Mouse (Mus musculus) forebrain, embryonic 12.5 days (tissue): Measurements from ENCODE around the gene Capn9. TPM values are rescaled to one million over a fixed set of nuclear protein-coding genes. Genes with fewer than 3 reads are reported as not detected.

Experiments used
- ATAC-seq: fragments of 200-750 bp; cut with Nextera tagmentation; 2 replicates; pipeline ENCODE4 v1.8.0; 2017; ENCODE audit warnings: moderate TSS enrichment; ENCODE audit not compliant: low FRiP score
- H3K27ac ChIP-seq: fragments of 300-500 bp; sonication (generic); 2 replicates; pipeline ENCODE4 v1.5.1; 2016; ENCODE audit warnings: mild to moderate bottlenecking
- H3K27me3 ChIP-seq: fragments of 300-500 bp; sonication (generic); 2 replicates; pipeline ENCODE4 v1.6.1; 2016; ENCODE audit warnings: mild to moderate bottlenecking
- H3K36me3 ChIP-seq: fragments of 300-500 bp; sonication (generic); replicated peaks from 2 replicates; pipeline ENCODE4 v1.6.1; 2016; ENCODE audit warnings: mild to moderate bottlenecking
- H3K4me1 ChIP-seq: fragments of 300-500 bp; sonication (generic); 2 replicates; pipeline ENCODE4 v1.6.1; 2016
- H3K4me2 ChIP-seq: fragments of 300-500 bp; sonication (generic); 2 replicates; pipeline ENCODE4 v1.6.1; 2016; ENCODE audit warnings: mild to moderate bottlenecking, moderate library complexity
- H3K4me3 ChIP-seq: fragments of 300-500 bp; sonication (generic); replicated peaks from 2 replicates; pipeline ENCODE4 v1.5.1; 2016; ENCODE audit warnings: mild to moderate bottlenecking
- H3K9ac ChIP-seq: fragments of 300-500 bp; sonication (generic); 2 replicates; pipeline ENCODE4 v1.6.1; 2016; ENCODE audit warnings: mild to moderate bottlenecking
- H3K9me3 ChIP-seq: fragments of 300-500 bp; sonication (generic); 2 replicates; pipeline ENCODE4 v1.6.1; 2016
- WGBS: fragments of 180-500 bp; shearing (Covaris S2); methylation state at CpG from one replicate; pipeline ENCODE4 v1.1.7; 2016; 5-methylcytosine and 5-hydroxymethylcytosine counted together
- polyA plus RNA-seq: library from polyadenylated mRNA; unstranded; fragments of >200 nt; fragmentation: Nextera tagmentation; extraction: Ambion mirVana; gene quantifications from 2 replicates; pipeline ENCODE4 v1.2.1, GENCODE M21; 2016

Capn9 gene
- polyA plus RNA-seq, 1 experiment from 2014 or later: 0.08 TPM

GRCm38 (mm10) chr8:124548187-124548586 lies 27.7 kb upstream of the Capn9 start:
- H3K9ac ChIP-seq: no peak overlapping the region
- no peaks in the 10 kb centered on the region for H3K9me3 ChIP-seq
- ATAC-seq: no peak
- peaks cover 95% of the 10 kb centered on the region for H3K36me3 ChIP-seq
- H3K27ac ChIP-seq: no peak overlapping the region
- H3K4me1 ChIP-seq: no peaks in the 10 kb centered on the region
- no peaks in the 10 kb centered on the region for H3K27me3 ChIP-seq
- 64% methylated on average over 1 of the region's 1 CpGs for WGBS
- H3K4me2 ChIP-seq: no peak overlapping the region
- H3K4me3 ChIP-seq: no peak overlapping the region

GRCm38 (mm10) chr8:124551011-124551661 lies 24.8 kb upstream of the Capn9 start:
- H3K27ac ChIP-seq: no peak overlapping the region
- no peaks in the 10 kb centered on the region for H3K4me1 ChIP-seq
- no peaks in the 10 kb centered on the region for H3K27me3 ChIP-seq
- no peaks in the 10 kb centered on the region for H3K9me3 ChIP-seq
- peaks cover 66% of the 10 kb centered on the region for H3K36me3 ChIP-seq
- no peak overlapping the region for H3K9ac ChIP-seq
- H3K4me2 ChIP-seq: no peak overlapping the region
- H3K4me3 ChIP-seq: no peak overlapping the region
- ATAC-seq: no peak
- 92% methylated on average over 15 of the region's 15 CpGs for WGBS

GRCm38 (mm10) chr8:124555113-124555750 lies 20.7 kb upstream of the Capn9 start:
- ATAC-seq: no peak
- H3K4me3 ChIP-seq: no peak overlapping the region
- 88% methylated on average over 6 of the region's 7 CpGs for WGBS
- no peak overlapping the region for H3K4me2 ChIP-seq
- H3K36me3 ChIP-seq: peaks cover 28% of the 10 kb centered on the region
- peaks cover 10% of the 10 kb centered on the region for H3K4me1 ChIP-seq
- H3K27ac ChIP-seq: no peak overlapping the region
- no peaks in the 10 kb centered on the region for H3K9me3 ChIP-seq
- no peaks in the 10 kb centered on the region for H3K27me3 ChIP-seq
- H3K9ac ChIP-seq: no peak overlapping the region

DNA sequence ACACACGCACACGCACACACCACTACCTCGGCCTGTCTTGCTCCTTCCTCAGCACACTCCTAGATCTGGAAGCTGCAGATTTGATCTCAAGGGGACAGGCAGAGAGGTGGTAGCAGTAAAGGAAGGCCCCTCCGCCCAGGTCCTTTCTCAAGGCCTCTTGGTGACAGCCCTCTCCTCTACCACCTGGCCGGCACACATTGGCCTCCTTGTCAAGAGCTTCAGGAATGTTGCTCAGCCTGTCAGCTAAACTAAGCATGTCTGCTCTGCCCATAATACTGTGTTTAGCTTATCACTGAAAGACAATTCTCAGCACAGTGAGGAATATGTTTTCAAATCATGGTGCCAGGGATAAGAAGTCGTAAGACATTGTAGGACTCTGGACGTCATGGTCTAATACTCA lies 19.7 kb upstream of the Capn9 start:
- peaks cover 18% of the 10 kb centered on the region for H3K36me3 ChIP-seq
- H3K4me3 ChIP-seq: no peak overlapping the region
- H3K9ac ChIP-seq: no peak overlapping the region
- H3K4me1 ChIP-seq: peaks cover 10% of the 10 kb centered on the region
- no peaks in the 10 kb centered on the region for H3K27me3 ChIP-seq
- H3K27ac ChIP-seq: no peak overlapping the region
- no peak overlapping the region for H3K4me2 ChIP-seq
- ATAC-seq: no peak
- no peaks in the 10 kb centered on the region for H3K9me3 ChIP-seq
- 86% methylated on average over 7 of the region's 7 CpGs for WGBS

- Histone ChIP-seq H3K27ac (no peak overlapping the region), H3K4me2 (no peak overlapping the region), H3K27me3 (no peaks in the 10 kb centered on the region), H3K4me1 (peaks cover 10% of the 10 kb centered on the region), H3K9me3 (no peaks in the 10 kb centered on the region), H3K9ac (no peak overlapping the region), H3K4me3 (no peak overlapping the region), H3K36me3 (peaks cover 13% of the 10 kb centered on the region)
- 71% methylated on average over 13 of the region's 13 CpGs for WGBS
- ATAC-seq: no peak
These were observed 19.3 kb upstream of the Capn9 start for GRCm38 (mm10) chr8:124556658-124557057.

DNA sequence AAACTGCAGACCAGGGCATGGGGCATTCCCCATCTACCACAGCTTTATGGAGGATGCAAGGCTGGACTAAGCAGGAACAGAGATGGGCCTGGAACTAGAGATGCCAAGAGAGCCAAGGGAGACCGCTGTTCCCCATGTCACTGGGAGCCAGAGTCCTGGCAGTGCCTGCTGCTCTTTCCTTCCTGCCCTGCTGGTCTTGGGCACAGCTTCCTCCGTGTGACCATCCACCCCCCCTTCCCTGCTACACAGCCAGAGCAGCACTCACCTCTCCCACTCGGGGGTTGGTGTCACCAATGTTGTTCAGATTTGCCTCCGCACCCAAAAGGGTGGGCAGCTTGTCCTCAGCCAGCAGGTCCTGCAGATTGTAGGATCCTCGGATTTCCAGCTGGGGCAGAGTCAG lies 18.4 kb upstream of the Capn9 start:
- Histone ChIP-seq H3K4me3 (no peak overlapping the region), H3K27ac (no peak overlapping the region), H3K4me1 (peaks cover 10% of the 10 kb centered on the region), H3K9ac (no peak overlapping the region), H3K27me3 (no peaks in the 10 kb centered on the region), H3K9me3 (no peaks in the 10 kb centered on the region), H3K36me3 (peaks cover 5% of the 10 kb centered on the region), H3K4me2 (no peak overlapping the region)
- ATAC-seq: no peak
- 67% methylated on average over 5 of the region's 5 CpGs for WGBS

DNA sequence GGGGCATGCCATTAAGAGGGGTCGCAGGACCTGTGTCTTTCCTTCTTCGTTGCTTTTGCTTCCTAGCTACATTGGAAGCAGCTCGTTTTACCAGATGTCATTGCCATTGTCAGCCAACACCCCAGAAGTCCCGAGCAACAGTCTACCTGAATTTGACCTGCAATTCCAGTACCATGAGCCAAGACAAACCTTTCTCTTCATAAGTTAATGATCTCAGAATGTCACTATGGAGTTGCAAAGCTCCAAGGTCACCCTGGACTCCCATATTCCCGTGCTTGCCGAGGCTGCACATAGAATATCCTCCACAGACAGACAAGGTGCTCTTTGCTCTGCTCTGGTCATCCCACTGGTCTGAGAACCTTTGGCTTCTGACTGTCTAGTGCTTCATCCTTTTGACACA lies 8.8 kb upstream of the Capn9 start:
- ATAC-seq: no peak
- Histone ChIP-seq H3K9ac (no peak overlapping the region), H3K4me1 (no peaks in the 10 kb centered on the region), H3K36me3 (no peaks in the 10 kb centered on the region), H3K9me3 (no peaks in the 10 kb centered on the region), H3K27me3 (no peaks in the 10 kb centered on the region; the same call in 1 of the 2 replicates), H3K4me2 (no peak overlapping the region), H3K4me3 (no peak overlapping the region), H3K27ac (no peak overlapping the region)
- 88% methylated on average over 6 of the region's 6 CpGs for WGBS

GRCm38 (mm10) chr8:124567584-124567983 lies 8.3 kb upstream of the Capn9 start:
- H3K36me3 ChIP-seq: no peaks in the 10 kb centered on the region
- no peak overlapping the region for H3K4me3 ChIP-seq
- no peaks in the 10 kb centered on the region for H3K9me3 ChIP-seq
- no peak overlapping the region for H3K4me2 ChIP-seq
- H3K9ac ChIP-seq: no peak overlapping the region
- 90% methylated on average over 3 of the region's 3 CpGs for WGBS
- H3K4me1 ChIP-seq: no peaks in the 10 kb centered on the region
- ATAC-seq: no peak
- H3K27me3 ChIP-seq: no peaks in the 10 kb centered on the region; the same call in 1 of the 2 replicates
- no peak overlapping the region for H3K27ac ChIP-seq

DNA sequence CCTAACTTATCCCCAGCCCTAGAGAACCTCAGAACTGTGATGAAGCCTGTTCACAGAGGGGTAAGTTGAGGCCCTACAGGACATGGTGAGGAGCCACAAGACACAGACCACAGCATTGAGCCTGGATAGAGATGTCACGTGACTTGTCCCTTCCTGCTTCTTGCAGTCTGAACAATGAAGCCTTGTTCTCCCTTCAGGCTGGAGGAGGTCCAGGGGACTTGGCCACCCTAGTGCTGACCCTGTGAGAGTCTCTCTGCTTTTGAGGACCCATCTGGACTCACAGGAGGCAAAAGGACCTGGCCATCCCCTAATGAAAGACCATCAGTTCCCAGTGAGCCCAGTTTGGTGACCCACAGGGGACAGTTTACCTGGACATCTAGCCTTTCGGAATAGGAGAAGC lies 6.8 kb upstream of the Capn9 start:
- Histone ChIP-seq H3K9me3 (no peaks in the 10 kb centered on the region), H3K36me3 (no peaks in the 10 kb centered on the region), H3K4me3 (no peak overlapping the region), H3K9ac (no peak overlapping the region), H3K27me3 (no peaks in the 10 kb centered on the region), H3K27ac (no peak overlapping the region), H3K4me2 (no peak overlapping the region), H3K4me1 (0 out of 2 replicates have a peak, but pooled peaks cover 2% of the 10 kb centered on the region)
- ATAC-seq: no peak
- WGBS: 77% methylated on average over 2 of the region's 2 CpGs

- no peak for ATAC-seq
- 0 out of 2 replicates have a peak, but pooled peaks cover 2% of the 10 kb centered on the region for H3K4me1 ChIP-seq
- H3K9me3 ChIP-seq: no peaks in the 10 kb centered on the region
- H3K27ac ChIP-seq: no peak within 1 kb of the TSS
- WGBS: 83% methylated on average over 2 of the region's 2 CpGs
- no peaks in the 10 kb centered on the region for H3K36me3 ChIP-seq
- H3K4me3 ChIP-seq: no peak within 1 kb of the TSS
- no peaks in the 10 kb centered on the region for H3K27me3 ChIP-seq
- H3K4me2 ChIP-seq: no peak within 1 kb of the TSS
- H3K9ac ChIP-seq: no peak within 1 kb of the TSS
These were observed 6.3 kb upstream of the Capn9 start, which contains the start of gene Agt for GRCm38 (mm10) chr8:124569593-124569992. Agt (minus strand) TSS chr8:124569706.

DNA sequence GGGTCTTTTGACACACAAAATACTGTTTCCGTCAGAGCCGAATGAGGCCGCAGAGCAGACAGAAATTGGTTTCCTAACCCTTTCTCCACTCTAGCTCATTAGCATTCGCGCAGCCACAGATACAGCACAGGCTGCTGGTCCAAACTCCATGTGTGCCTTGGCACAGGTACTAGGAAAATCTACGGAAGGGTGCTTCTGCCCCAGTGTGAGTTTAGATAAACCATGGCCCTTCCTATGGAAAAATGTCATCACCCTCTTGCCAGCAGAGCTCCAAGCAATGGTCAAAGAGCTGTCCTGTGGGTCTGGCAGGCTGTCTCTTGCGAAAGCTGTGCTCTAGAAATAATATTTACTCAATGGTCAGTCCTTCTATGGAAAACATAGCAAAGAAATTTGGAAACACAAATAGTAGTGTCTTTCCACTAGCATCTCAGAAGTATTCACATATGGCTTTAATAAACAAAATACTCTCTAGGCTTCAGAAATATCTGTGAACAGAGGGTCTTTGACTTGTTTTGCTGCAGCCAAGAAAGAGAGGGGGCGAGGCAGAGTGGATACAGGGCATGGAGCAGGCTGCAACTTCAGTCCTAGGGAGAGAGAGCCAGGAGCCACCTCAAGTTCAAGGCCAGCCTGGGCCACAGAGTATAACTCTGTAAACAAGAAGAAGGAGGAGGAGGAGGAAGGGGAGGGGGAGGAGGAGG lies 4.0 kb upstream of the Capn9 start:
- ATAC-seq: no peak
- 74% methylated on average over 8 of the region's 8 CpGs for WGBS

GRCm38 (mm10) chr8:124572430-124572775 lies 3.5 kb upstream of the Capn9 start:
- Histone ChIP-seq H3K36me3 (no peaks in the 10 kb centered on the region), H3K4me3 (no peak overlapping the region), H3K4me1 (0 out of 2 replicates have a peak, but pooled peaks cover 2% of the 10 kb centered on the region), H3K9ac (no peak overlapping the region), H3K27me3 (no peaks in the 10 kb centered on the region), H3K4me2 (no peak overlapping the region), H3K9me3 (no peaks in the 10 kb centered on the region), H3K27ac (no peak overlapping the region)
- ATAC-seq: no peak

More for the DNA sequence above, 4.0 kb upstream of the Capn9 start:
- 0 out of 2 replicates have a peak, but pooled peaks cover 2% of the 10 kb centered on the region for H3K4me1 ChIP-seq
- no peaks in the 10 kb centered on the region for H3K9me3 ChIP-seq
- H3K27me3 ChIP-seq: no peaks in the 10 kb centered on the region
- no peak overlapping the region for H3K4me3 ChIP-seq
- H3K9ac ChIP-seq: no peak overlapping the region
- H3K4me2 ChIP-seq: no peak overlapping the region
- no peak overlapping the region for H3K27ac ChIP-seq
- H3K36me3 ChIP-seq: no peaks in the 10 kb centered on the region
